Mouse (Mus musculus): ENCODE measurements around the gene Lyl1. TPM values are rescaled to one million over a fixed set of nuclear protein-coding genes. Genes with fewer than 3 reads are reported as not detected.

Lyl1 gene
- total RNA-seq, 2 experiments from 2014 or later: 4.2 to 4.5 TPM

Other genes with a start within 250 kb of the Lyl1 start
- 10 to 100 TPM; 14.3 to 18.3 TPM for gene Ier2, start 38.6 kb upstream of the Lyl1 start, total RNA-seq (2021)
- gene Trmt1, start 15.2 kb upstream of the Lyl1 start, total RNA-seq (2021): 10 to 100 TPM; 32.6 to 37.6 TPM
- 10 to 100 TPM; 32.0 to 32.6 TPM for gene Nacc1, start 13.6 kb upstream of the Lyl1 start, total RNA-seq (2021)
- under 1 TPM in 1 of 2 experiments, not detected in 1; 0.39 TPM for gene G430095P16Rik, start 21.6 kb downstream of the Lyl1 start, total RNA-seq (2021)
- 100 to 1,000 TPM; 287 to 311 TPM for gene Nfix, start 98.9 kb downstream of the Lyl1 start, total RNA-seq (2021)
- gene Dand5, start 121.4 kb downstream of the Lyl1 start, total RNA-seq (2021): 10 to 100 TPM in 1 of 2 experiments, 1 to 10 TPM in 1; 9.6 to 10.3 TPM
- 10 to 100 TPM; 28.9 to 30.0 TPM for gene Gadd45gip1, start 130.1 kb downstream of the Lyl1 start, total RNA-seq (2021)
- gene Rad23a, start 139.2 kb downstream of the Lyl1 start, total RNA-seq (2021): 10 to 100 TPM; 80.8 to 81.1 TPM
- gene Calr, start 145.5 kb downstream of the Lyl1 start, total RNA-seq (2021): 100 to 1,000 TPM; 365 to 441 TPM
- gene Farsa, start 155.5 kb downstream of the Lyl1 start, total RNA-seq (2021): 10 to 100 TPM; 24.7 to 25.5 TPM
- 1 to 10 TPM; 2.3 to 3.0 TPM for gene Syce2, start 170.7 kb downstream of the Lyl1 start, total RNA-seq (2021)
- gene Gcdh, start 192.5 kb downstream of the Lyl1 start, total RNA-seq (2021): 10 to 100 TPM; 63.1 to 68.2 TPM
- gene Klf1, start 200.5 kb downstream of the Lyl1 start, total RNA-seq (2021): not detected
- 1 to 10 TPM; 7.7 to 7.9 TPM for gene Dnase2a, start 207.1 kb downstream of the Lyl1 start, total RNA-seq (2021)
- gene Mast1, start 235.9 kb downstream of the Lyl1 start, total RNA-seq (2021): under 1 TPM; 0.08 to 0.14 TPM
- not detected for gene Rtbdn, start 245.5 kb downstream of the Lyl1 start, total RNA-seq (2021)

All from heart, postnatal 25 days (tissue).